Mouse (Mus musculus) kidney, postnatal 10 days (tissue): ENCODE data around the gene Gng2.
A peak's percentile ranks its signal among the peaks of the same experiment; 100 is the strongest.

Experiments used
- DNase-seq: peaks from one replicate; pipeline ENCODE4 v3.0.0; 2021; ENCODE audit warnings: mixed read lengths

The Gng2 gene

GRCm38 (mm10) chr14:19976421-19977270, 781 bp downstream of the Gng2 start:
- DNase-seq = peak; percentile 90

GRCm38 (mm10) chr14:19974978-19975493, 2.4 kb downstream of the Gng2 start:
- no peak for DNase-seq

GRCm38 (mm10) chr14:19974429-19974828, 3.0 kb downstream of the Gng2 start:
- DNase-seq = no peak

GRCm38 (mm10) chr14:19972316-19973029, 5.0 kb downstream of the Gng2 start:
- DNase-seq = no peak

DNA sequence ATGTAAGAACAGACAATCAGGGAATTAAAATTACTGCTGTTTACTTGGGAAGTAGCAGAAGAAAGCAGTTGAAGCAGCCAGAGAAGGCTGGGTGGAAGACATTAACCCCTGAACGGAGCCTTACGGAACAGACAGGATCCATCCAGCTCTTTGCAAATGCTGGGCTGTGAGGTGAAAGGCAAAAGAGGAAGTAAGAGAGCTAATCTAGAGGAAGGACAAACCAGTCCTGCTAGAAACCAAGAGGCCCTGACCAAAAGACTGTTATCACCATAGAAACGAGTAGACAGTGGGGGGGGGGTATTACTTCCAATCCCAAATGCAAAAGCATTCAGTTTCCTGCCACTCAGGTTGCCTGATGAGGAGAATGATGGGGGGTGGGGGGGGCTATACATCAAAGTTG, 6.6 kb downstream of the Gng2 start:
- DNase-seq = no peak

GRCm38 (mm10) chr14:19970106-19970785, 7.2 kb downstream of the Gng2 start:
- DNase-seq = no peak

- DNase-seq = no peak
Measured at GRCm38 (mm10) chr14:19969566-19969965, 7.9 kb downstream of the Gng2 start.

DNA sequence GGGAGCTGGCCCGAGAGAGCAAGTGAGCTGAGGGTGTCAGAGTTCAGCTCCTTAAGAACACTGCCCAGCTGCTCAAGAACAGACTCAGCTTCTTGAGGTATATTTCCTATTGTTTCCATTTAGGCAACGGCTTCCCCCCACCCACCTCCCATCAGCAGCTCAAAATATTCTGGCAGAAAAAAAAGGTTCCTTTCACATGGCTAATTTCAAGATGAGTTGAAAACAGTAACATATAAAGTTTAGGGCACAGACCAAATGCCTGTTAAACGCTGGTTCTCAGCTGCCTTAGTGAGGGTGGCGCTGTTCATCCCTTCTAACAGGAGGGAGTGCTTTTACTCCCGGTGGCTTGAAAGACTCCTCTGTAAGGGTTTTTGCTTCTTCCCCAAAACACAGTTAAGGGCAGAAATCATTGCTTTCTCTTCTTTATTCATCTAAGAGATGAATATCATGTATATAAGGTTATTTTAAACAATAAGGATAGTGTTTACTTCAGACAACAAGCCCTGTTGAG, 8.4 kb downstream of the Gng2 start:
- DNase-seq = no peak

DNA sequence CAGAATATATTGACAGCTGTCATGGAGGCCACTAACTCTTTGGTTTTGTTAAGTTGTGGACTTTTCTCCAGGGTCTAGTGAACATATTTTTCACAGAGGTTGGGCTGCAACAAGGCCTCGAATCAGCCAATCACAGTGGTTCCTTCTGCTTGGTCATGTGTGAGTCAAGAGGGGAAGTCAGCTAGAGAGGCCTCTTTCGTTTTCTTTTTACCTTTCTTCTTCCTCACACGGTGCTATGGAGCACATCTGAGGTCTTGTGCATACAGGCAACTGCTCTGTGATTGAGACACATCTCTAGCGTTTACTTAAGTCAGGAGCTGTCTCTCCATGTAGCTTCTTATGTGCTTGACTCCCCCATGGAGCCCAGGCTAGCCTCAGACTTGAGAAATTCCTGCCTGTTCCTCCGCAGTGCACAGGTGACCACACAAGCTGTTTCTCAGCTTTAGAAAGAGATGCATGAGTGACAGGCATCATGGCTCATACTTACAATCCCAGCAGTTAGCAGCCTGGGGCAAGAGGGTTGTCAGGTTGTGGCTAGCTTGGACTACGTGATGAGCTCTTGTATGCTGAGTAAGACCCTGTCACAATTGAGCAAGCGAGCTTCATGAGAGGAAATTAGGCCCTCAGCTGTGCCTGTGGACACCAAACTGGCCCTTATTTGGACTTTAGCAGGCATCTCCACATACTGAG, 9.0 kb downstream of the Gng2 start:
- DNase-seq = no peak

GRCm38 (mm10) chr14:19967482-19967881, 9.9 kb downstream of the Gng2 start:
- no peak for DNase-seq

- DNase-seq = no peak
Measured at GRCm38 (mm10) chr14:19963961-19964505, 13.4 kb downstream of the Gng2 start.

DNA sequence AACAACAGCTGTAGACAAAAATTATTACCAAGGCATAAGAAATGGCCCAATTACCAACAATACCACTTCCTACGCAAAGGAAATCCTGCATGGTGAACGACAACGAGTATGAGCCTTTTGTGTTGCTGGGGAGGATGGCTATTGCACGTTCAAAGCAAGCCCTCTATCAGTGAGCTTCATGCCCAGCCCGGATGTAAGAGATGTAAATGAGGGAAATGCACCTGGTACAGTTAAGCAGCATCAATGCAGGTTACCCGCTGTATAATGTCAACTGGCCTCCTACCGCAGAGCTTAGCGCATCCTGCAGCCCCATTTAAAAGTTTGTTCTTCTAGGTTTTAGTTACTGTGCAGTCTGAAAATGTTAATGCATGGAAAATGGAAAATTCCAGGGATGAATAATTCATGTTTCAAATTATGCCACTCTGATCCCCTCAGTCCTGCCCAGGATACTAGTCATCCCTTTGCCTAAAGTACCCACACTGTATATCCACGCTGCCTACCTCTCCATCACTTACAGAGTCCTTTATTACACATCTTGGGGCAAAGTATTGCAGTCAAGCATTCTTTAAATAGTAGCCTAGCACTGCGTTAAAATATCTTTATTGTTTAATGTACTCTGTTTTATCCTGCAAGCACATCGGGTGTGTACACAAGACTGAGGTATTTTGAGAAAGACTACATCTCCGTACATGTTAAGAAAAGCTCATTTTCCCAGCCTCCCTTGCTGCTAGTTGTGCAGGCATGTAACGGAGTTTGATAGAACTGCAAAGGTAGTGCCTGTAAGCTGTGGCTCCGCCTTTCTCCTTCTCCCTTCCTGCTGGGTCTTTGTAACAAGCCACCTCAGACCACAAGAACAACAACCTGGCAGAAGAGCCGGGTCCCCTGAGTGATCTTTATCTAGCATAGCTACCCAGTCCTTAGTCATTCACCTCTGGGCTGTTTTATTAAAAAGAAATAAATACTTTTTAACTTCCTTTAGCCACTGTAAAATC, 15.2 kb downstream of the Gng2 start:
- DNase-seq = no peak

- DNase-seq = no peak
Measured at GRCm38 (mm10) chr14:19959860-19960259, 17.6 kb downstream of the Gng2 start.

- DNase-seq = no peak
Measured at GRCm38 (mm10) chr14:19955077-19955476, 22.4 kb downstream of the Gng2 start.

DNA sequence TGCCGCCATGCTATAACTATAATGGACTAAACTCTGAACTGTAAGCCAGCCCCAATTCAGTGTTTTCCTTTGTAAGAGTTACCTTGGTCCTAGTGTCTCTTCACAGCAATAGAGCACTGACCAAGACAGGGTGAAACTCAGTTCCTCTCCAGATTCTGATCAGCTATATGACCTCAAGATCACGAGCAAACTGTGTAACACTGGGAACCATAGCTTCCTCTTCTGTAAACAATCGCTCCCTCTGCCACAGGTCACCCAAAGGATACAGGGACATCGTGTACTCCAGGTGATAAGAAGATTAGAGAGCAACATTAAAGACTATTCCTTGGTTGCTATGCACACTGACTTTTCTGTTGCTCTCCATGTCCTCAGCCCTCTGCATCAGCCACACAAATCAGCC, 26.6 kb downstream of the Gng2 start:
- DNase-seq = no peak

- no peak for DNase-seq
Measured at GRCm38 (mm10) chr14:19949475-19949874, 28.0 kb downstream of the Gng2 start.

- no peak for DNase-seq
Measured at GRCm38 (mm10) chr14:19946221-19946620, 31.2 kb downstream of the Gng2 start.

DNA sequence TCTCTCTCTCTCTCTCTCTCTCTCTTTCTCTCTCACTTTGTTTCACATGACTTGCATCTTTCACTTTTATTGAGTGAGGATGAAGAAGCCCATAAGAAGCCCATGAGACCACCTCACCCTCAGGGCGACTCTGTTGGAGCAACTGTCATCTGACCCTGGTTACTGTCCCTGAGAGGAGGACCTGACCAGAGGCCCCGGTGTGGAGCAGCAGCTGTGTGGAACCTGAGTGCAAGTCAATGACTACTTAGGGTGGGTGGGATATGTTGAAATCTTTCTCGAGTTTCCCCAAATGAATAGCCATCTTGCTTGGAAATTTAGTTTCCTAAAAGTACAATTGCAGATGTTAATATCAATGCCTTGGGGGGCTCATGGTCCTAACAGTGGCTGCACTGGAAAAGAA, 34.7 kb downstream of the Gng2 start:
- DNase-seq = no peak

DNA sequence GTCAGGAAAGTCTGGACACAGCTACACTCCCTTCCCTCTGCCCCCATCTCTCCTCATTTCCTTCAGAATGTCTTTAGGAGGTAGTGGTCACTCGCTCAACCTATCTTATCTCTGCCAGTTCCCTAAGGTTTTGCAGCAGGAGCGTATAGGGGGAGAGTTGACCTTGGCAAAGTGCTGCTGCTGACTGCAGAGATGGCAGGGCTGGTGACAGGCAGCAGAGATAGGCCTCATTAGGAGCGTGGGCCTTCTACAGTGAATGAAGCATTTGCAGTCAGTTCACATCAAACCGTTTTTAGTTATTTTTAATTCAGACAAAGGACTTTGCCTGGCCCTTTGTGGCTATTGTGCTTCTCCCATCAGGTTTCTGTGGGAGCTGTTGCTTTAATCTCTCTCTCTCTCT, 35.1 kb downstream of the Gng2 start:
- no peak for DNase-seq

- DNase-seq = no peak
Measured at GRCm38 (mm10) chr14:19940066-19940465, 37.4 kb downstream of the Gng2 start.

DNA sequence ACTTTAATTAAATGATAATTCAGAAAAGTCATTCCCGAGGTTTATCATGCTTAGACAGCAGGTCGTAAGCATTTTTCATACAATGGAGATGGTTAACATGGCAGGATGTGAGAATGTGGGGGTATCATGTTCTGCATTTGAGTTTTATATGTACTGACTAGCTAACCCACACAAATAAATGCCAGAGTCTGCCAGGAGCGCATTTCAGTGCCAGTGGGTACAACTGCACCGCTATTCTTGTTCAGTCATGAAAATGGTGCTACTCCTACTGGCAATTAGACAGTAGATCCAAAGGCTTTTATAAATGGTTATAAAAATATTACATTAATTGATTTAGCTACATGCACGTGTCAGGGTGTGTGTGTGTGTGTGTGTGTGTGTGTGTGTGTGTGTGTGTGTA, 38.9 kb downstream of the Gng2 start:
- DNase-seq = no peak
